Mouse (Mus musculus) embryo, embryonic 9.5 days (tissue): ENCODE results near the gene Cend1.

Source experiments
- DNase-seq: peaks from one replicate; pipeline ENCODE4 v3.0.0-alpha.2; 2017; ENCODE audit errors: extremely low spot score

The Cend1 gene

DNA sequence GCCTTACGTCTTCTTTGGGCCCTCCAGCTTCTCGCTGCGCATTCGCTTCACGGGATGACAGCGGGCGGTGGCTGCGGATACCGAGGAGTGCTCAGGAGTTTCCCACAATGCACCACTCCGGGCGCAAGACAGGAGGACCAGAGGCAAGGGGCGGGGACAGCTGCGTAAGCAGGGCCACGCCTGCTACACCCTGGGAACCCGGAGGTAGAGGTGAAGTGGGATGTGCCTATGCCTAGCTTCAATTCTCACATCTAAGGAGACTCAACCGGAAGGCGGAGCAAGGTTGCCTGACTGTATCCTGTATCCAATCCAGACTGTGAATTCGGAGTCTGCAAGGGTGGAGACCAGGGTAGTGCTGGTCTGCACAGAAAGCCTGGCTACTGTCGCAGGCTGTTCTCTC, at the start of gene Cend1:
TSS of gene Cend1 (minus strand) at position 182 of the 400 bp plus-strand sequence.
- peak; percentile 68 for DNase-seq

DNA sequence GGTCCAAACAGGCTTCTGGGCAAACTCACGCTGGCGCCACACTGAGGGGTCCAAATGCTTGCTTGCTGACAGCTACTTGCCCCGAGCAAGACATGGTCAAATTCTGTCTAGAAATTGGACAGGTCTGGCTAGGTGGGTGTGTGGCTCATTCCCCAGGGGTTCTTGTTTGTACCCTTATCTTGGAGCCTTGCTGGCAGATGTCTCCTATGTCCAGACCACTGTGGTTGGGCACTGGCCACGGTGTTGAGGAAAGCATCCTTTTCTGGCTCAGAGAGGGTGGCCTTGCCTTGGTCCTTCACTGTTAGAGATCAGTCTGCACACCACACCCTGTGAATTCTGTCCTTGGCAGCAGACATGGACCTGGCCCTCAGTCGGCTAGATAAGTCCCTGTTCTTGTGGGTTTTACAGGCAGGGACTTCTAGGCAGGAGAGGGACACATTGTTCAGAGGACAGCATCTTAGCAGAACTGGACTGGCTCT, 49.0 kb upstream of the Cend1 start:
- DNase-seq = no peak

DNA sequence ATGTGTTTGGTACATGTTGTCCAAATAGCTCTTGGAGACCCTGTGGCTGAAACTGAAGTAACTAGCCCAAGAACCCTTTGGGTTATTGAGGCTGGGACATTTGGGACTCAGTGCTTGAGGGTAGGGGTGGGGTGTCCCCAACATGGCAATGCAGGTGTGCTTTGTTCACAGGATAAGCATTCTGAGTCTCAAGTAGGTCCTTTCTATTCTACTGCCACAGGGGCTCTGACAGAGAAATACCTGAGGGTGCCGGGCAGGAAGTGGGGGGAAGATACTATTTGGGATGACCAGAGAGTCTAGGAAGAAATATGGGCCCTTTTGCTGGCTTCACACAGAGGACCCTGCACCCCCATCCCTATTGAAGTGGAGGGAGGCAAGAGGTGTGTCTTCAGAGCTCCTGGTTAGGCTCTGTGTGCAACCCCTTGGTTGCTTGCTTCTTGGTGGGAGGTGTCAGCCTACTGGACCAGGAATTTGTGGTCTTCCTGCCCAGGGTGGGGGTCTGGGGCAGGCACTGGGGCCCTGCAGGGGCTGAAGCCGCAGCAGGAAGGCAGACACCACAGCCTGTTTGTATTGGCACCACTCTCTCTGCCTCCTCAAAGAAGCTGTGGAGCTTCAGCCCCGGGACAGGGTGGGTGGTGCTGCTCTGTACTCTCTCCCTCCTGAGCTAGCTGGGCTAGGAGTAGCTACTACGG, 48.4 kb upstream of the Cend1 start:
- DNase-seq = no peak

DNA sequence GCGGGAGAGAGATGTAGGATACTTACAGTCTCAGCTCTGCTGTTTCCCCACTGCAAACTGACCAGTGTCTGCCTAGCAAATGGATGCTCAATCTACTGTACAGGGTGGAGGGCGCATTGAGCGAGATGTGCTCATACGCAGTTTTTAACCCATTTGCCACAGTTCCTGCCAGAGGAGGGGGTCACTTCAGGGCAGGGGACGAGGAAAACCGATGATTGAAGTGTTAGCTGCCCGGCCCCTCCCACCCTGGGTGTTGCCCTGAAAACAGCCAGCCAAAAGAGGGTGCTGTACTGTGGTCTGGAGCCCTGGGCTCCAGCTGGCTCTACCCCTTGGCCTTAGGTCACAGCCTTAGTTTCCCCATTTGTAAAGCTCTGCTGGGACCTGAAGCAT, 47.7 kb upstream of the Cend1 start:
- no peak for DNase-seq

DNA sequence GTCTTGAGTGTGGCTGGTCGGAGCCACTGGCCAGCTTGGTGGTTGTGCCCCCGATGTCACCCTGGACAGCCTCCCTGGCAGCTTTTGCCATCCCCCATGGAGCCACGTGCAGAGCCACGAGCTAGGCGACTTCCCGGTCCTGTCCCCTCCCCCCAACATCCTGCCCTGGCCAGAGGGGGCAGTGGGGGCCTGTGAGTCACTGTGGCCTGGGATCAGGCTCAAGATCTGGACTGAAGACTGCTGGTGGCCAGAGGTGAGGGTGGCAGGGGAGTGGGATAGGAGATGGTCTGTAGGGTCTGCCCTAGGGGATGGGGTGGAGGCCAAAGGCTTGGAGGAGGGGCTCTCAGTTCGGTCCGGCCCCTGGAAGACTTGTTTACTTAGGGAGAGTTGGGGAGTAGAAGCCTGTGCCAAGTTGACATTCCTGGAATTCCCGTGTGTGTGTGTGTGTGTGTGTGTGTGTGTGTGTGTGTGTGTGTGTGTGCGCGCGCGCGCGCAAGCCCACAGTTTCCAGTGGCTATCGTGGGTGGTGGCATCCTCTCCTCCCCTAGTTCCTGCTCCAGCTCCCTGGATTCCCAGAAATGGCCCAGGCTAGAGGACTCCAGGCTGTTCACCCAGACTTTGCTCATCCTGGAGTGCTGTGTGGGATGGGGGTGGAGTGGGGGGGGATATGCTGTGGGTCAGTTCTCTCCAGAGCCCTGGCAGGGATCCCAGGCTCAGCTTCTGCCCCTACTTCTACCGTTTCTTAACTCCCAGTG, 47.1 kb upstream of the Cend1 start:
- peak; percentile 80 for DNase-seq

DNA sequence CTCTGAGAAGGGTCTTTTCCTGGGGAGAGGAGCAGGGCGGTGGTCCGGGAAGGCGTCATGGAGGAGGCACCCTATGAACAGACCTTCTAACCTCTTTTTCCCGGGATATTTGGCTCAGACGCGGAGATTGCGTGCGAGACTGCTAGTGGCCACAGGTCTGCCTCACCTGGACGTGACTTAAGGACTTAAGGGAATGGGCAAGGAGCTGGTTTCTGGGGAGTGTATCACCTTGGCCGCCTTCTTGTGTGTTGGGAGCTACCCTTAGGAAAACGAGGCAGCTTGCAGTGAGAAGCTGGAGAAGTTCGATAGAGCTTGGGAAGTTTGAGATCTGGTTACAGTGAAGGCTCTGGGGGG, 46.5 kb upstream of the Cend1 start:
- DNase-seq = no peak

DNA sequence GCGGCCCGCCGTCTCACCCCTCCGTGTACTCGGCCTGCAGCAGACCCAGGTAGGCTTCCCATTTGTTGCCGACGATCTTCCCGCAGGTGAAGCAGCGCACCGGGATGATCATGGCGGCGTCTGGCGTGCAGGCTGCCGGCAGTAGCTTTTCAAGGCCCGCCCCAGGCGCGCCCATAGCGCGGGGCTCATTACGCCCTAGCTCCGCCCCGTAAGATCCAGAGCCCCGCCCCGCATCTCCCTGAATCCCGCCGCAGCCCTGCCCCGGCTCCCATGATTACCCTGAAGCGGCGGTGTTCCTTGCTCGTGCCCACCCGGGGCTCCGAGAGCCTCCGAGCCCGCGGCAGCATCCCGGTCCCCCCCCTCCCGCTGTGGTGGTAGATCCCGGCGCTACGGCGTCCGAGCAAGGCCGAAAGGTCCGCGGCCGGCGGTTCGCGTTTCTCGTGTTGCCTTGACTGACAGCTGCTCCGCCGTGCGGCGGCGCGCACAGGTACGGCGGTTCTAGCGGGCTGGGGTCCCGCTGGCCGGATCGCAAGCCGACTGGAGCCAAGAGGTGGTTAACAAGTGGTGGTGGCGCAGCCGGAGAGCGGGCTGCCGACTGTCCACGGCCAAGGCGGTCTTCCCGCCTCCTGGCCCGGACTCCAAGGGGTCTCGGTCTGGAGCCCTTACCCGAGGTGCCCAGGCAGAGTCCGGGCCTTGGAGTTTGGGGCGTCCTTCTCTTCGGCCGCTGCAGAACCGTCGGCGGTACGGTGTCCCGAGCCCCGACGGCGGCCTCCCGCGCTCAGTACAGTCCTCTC, 45.9 kb upstream of the Cend1 start, which contains the start of the genes Polr2l and Tspan4:
TSS of gene Polr2l (minus strand) at position 122 of the 794 bp plus-strand sequence.
TSS of gene Tspan4 (plus strand) at position 230 of the 794 bp plus-strand sequence.
- DNase-seq = peak; percentile 93

DNA sequence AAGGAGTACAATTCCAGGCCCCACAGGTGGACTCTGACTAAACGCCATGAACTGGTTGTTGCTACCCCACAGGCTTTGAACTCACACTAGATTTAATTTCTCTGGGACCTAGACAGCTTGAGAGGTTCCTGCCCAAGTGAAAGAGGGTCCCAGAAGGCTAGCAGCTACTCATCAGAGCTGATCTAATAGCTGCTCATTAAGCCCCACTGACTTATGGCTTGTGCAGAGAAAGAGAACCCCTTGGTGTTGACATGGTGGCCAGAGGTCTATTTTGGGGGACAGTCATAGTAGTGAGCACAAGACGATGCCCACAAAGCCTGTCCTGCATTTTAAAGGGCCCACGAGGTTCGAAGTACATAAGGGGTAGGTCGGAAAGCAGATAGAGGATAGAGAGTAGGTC, 44.9 kb upstream of the Cend1 start:
- DNase-seq = no peak

DNA sequence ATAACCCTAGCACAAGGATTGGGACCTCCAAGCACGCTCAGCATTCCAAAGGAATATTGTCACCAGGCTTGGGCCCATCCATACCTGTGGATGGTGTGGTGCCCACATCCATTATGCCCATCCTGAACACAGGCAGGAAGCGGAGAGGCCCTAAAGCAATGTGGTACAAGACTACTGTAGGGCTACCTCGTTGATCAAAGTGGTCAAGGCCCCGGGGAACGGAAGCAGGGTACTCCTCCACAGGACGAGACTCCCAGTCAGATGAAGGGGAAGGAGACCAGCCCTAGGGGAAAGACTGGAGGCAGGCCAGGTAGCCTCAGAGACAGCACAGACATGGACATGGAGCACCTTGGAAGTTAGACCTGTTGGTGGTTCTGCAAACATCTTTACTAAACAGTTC, 43.5 kb upstream of the Cend1 start:
- DNase-seq = no peak

DNA sequence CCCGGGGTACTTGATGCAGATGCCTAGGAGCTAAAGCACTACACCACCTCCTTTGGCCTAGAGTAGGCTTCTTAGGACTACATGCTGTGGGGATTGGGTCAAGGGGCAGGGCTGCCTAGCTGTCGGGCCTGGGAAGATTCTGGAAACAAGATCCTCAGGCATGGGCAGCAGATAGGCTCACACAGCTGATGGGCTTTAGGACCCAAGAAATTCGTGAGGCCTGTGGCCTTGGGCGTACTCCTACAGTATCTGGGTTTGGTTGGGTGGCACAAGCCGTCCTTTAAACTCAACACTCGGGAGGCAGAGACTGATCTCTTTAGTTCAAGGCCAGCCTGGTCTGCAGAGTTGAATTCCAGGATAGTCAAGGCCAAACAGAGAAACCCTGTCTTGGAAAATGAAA, 42.9 kb upstream of the Cend1 start:
- DNase-seq = no peak

DNA sequence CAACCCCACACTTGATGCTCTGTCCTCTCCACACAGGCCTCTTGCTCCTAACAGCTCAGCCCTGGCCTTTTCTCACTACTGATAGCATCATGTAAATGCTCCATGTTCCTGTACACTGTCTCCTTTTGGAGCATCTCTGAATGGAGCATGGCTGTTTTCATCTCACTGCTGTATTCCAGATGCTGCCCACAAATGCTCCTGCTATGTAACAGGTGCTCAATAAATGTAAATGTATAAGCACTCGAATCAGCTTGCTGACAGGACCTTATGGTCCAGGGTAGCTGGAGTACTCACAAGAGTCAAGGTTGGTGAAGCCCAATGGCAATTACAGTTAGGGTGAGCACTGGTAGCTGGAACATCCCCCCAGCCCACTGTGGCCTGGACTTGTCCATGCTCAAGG, 41.9 kb upstream of the Cend1 start:
- no peak for DNase-seq

DNA sequence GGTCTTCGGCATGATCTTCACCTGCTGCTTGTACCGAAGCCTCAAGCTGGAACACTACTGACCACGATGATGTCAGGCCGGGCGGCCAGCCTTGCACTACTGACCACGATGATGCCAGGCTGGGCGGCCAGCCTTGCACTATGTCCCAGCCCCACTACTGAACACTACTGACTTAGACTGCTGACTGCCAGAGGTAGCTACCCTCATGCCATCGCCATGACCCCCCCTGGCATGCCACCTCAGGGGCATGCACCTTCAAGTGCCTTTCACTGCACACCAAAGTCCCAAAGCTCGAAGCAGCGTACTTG, 41.3 kb upstream of the Cend1 start:
- no peak for DNase-seq

DNA sequence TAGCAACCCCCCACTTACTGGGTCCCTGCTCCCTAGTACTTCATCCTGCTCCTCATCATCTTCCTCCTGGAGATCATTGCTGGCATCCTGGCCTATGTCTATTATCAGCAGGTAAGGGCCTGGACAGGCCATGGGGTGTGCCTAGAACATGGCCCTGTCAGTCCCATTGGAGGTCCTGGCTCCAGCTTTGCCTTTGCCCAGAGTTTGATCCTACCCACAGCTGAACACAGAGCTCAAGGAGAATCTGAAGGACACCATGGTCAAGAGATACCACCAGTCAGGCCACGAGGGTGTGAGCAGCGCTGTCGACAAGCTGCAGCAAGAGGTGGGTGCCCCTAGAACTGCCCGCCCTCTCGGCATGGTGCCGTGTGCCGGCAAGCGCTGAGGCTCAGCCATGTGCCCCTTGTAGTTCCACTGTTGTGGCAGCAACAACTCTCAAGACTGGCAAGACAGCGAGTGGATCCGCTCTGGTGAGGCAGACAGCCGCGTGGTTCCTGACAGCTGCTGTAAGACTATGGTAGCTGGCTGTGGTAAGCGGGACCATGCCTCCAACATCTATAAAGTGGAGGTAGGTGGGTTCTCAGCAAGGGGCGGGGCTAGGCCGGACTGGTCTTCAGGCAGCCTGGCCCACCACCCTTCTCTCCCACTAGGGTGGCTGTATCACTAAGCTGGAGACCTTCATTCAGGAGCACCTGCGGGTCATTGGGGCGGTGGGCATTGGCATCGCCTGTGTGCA, 40.8 kb upstream of the Cend1 start:
- DNase-seq = no peak

DNA sequence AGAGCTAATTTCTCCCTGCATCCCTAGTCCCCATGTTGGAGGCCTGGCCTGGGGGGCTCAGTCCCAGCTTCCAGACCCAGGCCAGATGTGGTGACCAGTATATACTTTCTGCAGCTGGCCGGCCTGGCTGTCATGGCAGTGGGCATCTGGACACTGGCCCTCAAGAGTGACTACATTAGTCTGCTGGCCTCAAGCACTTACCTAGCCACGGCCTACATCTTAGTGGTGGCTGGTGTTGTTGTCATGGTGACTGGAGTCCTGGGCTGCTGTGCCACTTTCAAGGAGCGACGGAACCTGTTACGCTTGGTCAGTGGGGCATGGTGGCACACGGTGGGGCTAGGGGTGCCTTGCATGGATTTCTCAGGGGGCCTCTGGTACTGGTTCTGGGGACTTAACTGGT, 40.1 kb upstream of the Cend1 start:
- no peak for DNase-seq

DNA sequence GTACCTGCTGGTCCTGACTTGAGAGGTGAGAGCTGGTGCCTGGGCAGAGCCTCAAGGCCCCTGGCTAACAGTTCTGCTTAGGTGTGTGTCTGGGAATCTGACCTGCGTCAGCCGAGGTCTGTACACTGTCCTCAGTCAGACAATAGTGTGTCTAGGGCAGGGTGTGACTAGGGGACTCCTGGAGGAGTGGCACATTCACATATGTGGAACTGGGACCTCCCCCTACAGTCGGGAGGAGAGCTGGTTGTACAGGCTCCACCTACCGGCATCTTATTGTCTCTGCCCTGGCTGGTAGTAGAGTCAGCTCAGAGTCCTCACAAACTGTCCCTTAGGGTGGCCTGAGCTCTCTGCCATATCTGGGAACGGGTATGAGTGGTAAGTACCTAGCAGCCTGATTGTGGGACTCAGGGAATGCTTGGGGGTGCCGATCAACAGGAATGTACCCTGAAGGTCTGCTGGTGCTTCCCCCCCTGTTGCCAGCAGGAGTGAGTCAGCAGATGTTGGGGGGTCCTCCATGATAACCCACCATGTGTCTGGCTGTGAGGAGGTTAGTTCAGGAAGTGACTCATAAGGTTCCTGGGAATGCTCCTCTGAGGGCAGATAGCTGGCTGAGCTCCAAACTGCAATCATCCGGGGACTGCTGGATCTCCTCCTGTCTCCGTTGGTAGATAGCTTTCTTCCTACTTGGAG, 39.4 kb upstream of the Cend1 start:
- DNase-seq = peak; percentile 76

DNA sequence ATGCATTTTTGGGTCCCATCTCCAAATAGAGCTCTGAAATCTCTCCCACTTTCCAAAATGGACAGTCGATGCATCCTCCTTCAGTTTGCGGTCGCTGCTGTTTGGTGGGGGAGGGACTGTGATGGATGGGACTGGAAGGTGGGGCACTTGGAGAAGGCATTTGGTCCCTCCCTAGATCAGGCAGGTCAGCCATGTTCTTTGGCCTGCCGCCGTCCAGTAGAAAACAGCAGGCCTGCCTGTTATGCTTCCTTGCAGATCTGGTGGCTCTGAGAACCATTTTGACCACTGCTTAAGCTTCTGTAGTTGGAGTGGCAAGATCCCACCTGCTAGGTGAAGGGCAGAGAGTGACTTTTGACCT, 38.9 kb upstream of the Cend1 start:
- no peak for DNase-seq

DNA sequence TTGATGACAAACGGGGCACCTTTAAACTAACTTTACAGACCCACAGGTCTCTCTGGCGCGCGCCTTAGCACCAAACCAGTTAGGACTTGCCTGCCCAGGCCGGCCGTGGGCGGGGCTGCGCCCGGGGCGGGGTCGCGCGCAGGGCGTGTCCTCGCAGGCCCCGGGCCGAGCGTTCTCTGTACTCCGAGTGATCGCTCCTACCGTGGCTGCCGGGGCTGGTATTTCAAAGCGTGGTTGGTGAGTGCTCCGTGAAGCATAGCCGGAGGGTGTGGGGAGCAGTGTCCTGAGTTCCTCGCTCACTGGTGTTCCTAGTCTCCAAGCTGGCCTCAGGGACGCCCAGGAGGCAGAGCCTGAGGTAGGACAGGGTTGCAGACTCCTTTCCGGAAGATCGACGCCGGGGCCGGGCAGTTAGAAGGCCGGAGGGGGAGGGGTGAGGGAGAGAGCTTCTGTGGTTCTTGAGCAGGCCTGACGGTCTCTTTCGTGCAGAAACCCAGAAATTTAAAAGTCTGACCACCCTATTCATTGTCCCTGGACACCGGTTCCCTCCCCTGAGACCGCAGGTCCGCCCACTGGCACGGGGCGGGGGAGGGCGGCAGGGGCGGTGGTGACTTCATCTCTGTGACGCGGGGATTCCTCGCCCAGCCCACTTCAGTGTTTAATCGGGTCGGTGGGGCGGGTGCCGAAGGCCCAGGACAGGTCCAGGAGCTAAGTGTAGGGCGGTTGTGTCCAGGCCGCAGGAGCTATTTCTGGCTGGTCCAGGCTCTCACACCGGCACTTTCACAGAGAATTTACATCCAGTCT, 38.1 kb upstream of the Cend1 start, which contains the start of gene Cd151:
TSS of gene Cd151 (plus strand) at position 163 of the 801 bp plus-strand sequence.
- DNase-seq = peak; percentile 88

DNA sequence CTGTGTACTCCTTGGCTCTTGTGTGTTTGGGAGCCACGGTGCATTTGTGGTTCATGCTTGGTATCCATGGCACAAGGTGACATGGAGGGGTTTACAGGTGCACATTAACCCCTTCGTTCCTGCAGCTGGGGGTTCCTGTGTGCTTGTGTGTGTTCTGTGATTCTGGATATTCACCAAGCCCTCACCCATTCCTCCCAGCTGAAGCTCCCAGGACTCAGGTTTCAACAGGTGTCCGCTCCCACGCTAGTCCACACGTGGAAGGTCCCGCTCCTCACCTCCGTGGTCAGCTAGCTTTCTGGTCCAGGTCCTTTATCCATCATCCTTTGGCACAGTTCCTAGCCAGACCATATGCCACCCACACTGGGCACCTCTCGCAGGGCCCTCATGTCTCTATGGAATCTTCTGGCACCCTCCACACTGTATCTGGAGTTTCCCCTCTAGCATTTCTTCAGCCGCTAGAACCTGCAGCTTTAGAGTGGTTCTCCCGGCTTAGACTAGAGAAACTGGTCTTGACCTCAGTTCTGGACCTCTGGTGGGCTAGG, 37.4 kb upstream of the Cend1 start:
- DNase-seq = no peak

DNA sequence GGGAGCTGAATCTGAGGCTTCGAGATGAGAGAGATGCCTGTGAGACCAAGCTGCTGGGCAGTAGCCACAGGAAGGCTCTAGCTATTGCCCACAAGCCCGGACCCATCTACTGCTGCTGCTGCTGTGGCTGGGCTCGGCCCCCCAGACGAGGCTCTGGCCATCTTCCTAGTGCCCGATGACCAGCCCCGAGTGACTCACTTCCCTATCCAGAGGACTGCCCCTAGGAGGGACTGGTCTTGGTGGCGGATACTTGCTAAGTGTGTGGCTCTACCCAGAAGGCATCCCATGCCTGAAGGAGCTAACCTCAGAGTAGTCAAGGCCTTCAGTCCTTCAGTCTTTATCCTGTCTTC, 36.7 kb upstream of the Cend1 start:
- no peak for DNase-seq

DNA sequence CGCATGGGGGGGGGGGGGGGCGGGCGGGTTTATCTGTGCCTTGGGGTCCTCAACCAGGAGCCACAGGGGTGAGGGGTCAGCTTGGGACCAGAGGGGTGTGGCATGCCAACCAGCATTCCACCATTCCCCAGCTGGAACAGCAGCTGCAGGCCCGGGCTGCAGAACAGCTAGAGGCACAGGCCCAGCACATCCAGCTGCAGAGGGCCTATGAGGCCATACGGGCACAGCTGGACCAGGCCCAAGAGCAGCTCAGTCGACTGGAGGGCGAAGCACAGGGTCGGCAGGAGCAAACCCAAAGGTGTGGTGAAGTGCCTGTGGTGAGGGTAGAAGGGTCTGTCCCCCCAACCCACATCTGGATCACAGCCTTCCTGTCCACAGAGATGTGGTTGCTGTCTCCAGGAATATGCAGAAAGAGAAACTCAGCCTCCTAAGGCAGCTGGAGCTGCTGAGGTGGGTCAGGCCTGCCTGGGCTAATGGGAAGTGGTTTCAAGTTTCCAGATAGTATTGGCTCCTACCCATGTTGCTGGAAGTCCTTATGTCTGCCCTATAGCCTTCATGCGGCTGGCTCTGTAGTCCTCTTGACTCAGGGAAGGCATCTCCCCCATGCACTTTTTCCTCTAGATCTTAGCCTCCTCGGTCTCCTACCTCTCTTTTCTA, 36.2 kb upstream of the Cend1 start:
- DNase-seq = no peak
